Mouse (Mus musculus) B cell, adult 2 months (primary cell): Measurements from ENCODE around the gene Msto1.
"Not testable (repeated sequence)": the region's sequence is repeated elsewhere in the genome, so short reads cannot be mapped to it uniquely, and the experiment has no call there.

Experiments used
- DNase-seq, 2 experiments: peaks; one replicate each; pipeline ENCODE4 v3.0.0; 2022

Msto1 gene

GRCm38 (mm10) chr3:88913511-88914383 lies at the start of gene Msto1:
Gene Msto1 (minus strand): TSS chr3:88913999.
- DNase-seq: peak; percentile 94 to 95

GRCm38 (mm10) chr3:88963211-88963610 lies 49.4 kb upstream of the Msto1 start:
- DNase-seq: not testable (repeated sequence)

GRCm38 (mm10) chr3:88953736-88954135 lies 39.9 kb upstream of the Msto1 start:
- DNase-seq: no peak

GRCm38 (mm10) chr3:88953246-88953645 lies 39.4 kb upstream of the Msto1 start:
- DNase-seq: no peak

GRCm38 (mm10) chr3:88951327-88951800 lies 37.6 kb upstream of the Msto1 start:
- DNase-seq: no peak

GRCm38 (mm10) chr3:88950576-88951326 lies 37.0 kb upstream of the Msto1 start, which contains the start of the genes Ash1l and Dap3:
Gene Ash1l (plus strand): TSS chr3:88950622.
Gene Dap3 (minus strand): TSS chr3:88951181.
- DNase-seq: peak; percentile 84 to 89

GRCm38 (mm10) chr3:88949786-88950575 lies 36.2 kb upstream of the Msto1 start:
- peak; percentile 85 to 86 for DNase-seq

GRCm38 (mm10) chr3:88944109-88944508 lies 30.3 kb upstream of the Msto1 start:
- no peak for DNase-seq

- DNase-seq: no peak
These were observed 28.6 kb upstream of the Msto1 start for GRCm38 (mm10) chr3:88942316-88942880.

GRCm38 (mm10) chr3:88939749-88940148 lies 25.9 kb upstream of the Msto1 start:
- DNase-seq: peak; percentile 40 to 49

- DNase-seq: peak; percentile 8 to 19
These were observed 25.3 kb upstream of the Msto1 start for GRCm38 (mm10) chr3:88939071-88939470.

GRCm38 (mm10) chr3:88929501-88929900 lies 15.7 kb upstream of the Msto1 start:
- DNase-seq: no peak

- no peak for DNase-seq
These were observed 11.9 kb upstream of the Msto1 start for GRCm38 (mm10) chr3:88925651-88926050.

- no peak for DNase-seq
These were observed 10.3 kb upstream of the Msto1 start for GRCm38 (mm10) chr3:88923989-88924591.

- no peak for DNase-seq
These were observed 7.6 kb upstream of the Msto1 start for GRCm38 (mm10) chr3:88921411-88921810.

- DNase-seq: no peak
These were observed 5.2 kb upstream of the Msto1 start for GRCm38 (mm10) chr3:88918981-88919380.

- DNase-seq: no peak
These were observed 598 bp upstream of the Msto1 start for GRCm38 (mm10) chr3:88914384-88914810.

GRCm38 (mm10) chr3:88912585-88912984 lies 1.2 kb downstream of the Msto1 start:
- DNase-seq: no peak

- DNase-seq: no peak
These were observed 7.2 kb downstream of the Msto1 start for GRCm38 (mm10) chr3:88906393-88907159.

- no peak for DNase-seq
These were observed 8.1 kb downstream of the Msto1 start for GRCm38 (mm10) chr3:88905741-88906140.

GRCm38 (mm10) chr3:88905209-88905608 lies 8.6 kb downstream of the Msto1 start:
- no peak for DNase-seq
